Mouse (Mus musculus) hindlimb bud, embryonic 11.5 days (tissue): Measurements from ENCODE around the gene Nudt8.
A peak's percentile ranks its signal among the peaks of the same experiment; 100 is the strongest.
"Not testable (repeated sequence)": the region's sequence is repeated elsewhere in the genome, so short reads cannot be mapped to it uniquely, and the experiment has no call there.

Experiments used
- DNase-seq: peaks from one replicate; pipeline ENCODE4 v3.0.0-alpha.2; 2012; ENCODE audit warnings: low read depth, low spot score; ENCODE audit errors: extremely low spot score

Nudt8 gene

GRCm38 (mm10) chr19:4012432-4013022 is 12.1 kb downstream of the Nudt8 start, which contains the start of gene Ndufv1:
TSS of gene Ndufv1 (minus strand) at chr19:4012806.
- peak; percentile 97 for DNase-seq

GRCm38 (mm10) chr19:4013066-4013465 is 12.7 kb downstream of the Nudt8 start:
- DNase-seq, result no peak

- DNase-seq, result no peak
These were observed 14.4 kb downstream of the Nudt8 start for GRCm38 (mm10) chr19:4014802-4015201.

GRCm38 (mm10) chr19:4015635-4016034 is 15.3 kb downstream of the Nudt8 start:
- DNase-seq, result no peak

- no peak for DNase-seq
These were observed 17.7 kb downstream of the Nudt8 start for GRCm38 (mm10) chr19:4017921-4018587.

- DNase-seq, result no peak
These were observed 18.6 kb downstream of the Nudt8 start for GRCm38 (mm10) chr19:4018743-4019583.

GRCm38 (mm10) chr19:4023185-4023584 is 22.8 kb downstream of the Nudt8 start:
- DNase-seq, result no peak

- no peak for DNase-seq
These were observed 27.2 kb downstream of the Nudt8 start for GRCm38 (mm10) chr19:4027576-4027975.

- DNase-seq, result no peak
These were observed 32.3 kb downstream of the Nudt8 start for GRCm38 (mm10) chr19:4032668-4033067.

- DNase-seq, result no peak
These were observed 32.9 kb downstream of the Nudt8 start for GRCm38 (mm10) chr19:4033298-4033697.

- no peak for DNase-seq
These were observed 33.4 kb downstream of the Nudt8 start for GRCm38 (mm10) chr19:4033742-4034141.

GRCm38 (mm10) chr19:4036327-4037045 is 36.1 kb downstream of the Nudt8 start:
- no peak for DNase-seq

GRCm38 (mm10) chr19:4037154-4037787 is 36.9 kb downstream of the Nudt8 start:
- DNase-seq, result not testable (repeated sequence)

- DNase-seq, result peak; percentile 61
These were observed 37.4 kb downstream of the Nudt8 start, which contains the start of gene Gstp1 for GRCm38 (mm10) chr19:4037788-4038232. TSS of gene Gstp1 (minus strand) at chr19:4037985.

- not testable (repeated sequence) for DNase-seq
These were observed 40.6 kb downstream of the Nudt8 start for GRCm38 (mm10) chr19:4040941-4041340.

GRCm38 (mm10) chr19:4041500-4041899 is 41.1 kb downstream of the Nudt8 start:
- DNase-seq, result not testable (repeated sequence)

GRCm38 (mm10) chr19:4042124-4042523 is 41.7 kb downstream of the Nudt8 start:
- DNase-seq, result no peak

GRCm38 (mm10) chr19:4044109-4044508 is 43.7 kb downstream of the Nudt8 start:
- DNase-seq, result not testable (repeated sequence)

GRCm38 (mm10) chr19:4045966-4046865 is 45.8 kb downstream of the Nudt8 start, which contains the start of gene Gstp2:
TSS of gene Gstp2 (minus strand) at chr19:4046023.
- no peak for DNase-seq
